Mouse (Mus musculus) heart, postnatal 4 days (tissue): Measurements from ENCODE around the gene Tmem52. TPM values are rescaled to one million over a fixed set of nuclear protein-coding genes. Genes with fewer than 3 reads are reported as not detected.

Experiments
- DNase-seq: peaks from one replicate; pipeline ENCODE4 v3.0.0; 2021
- total RNA-seq, 2 experiments: library from RNA; stranded (reverse); gene quantifications; 2 replicates each; pipeline ENCODE4 v1.2.3; 2021

Gene Tmem52
- total RNA-seq, 2 experiments from 2014 or later, result not detected

- DNase-seq, result no peak
These were observed 42.1 kb downstream of the Tmem52 start for GRCm38 (mm10) chr4:155510981-155511380.

- DNase-seq, result no peak
These were observed 45.9 kb downstream of the Tmem52 start for GRCm38 (mm10) chr4:155514810-155515209.

GRCm38 (mm10) chr4:155517948-155518517 is 49.1 kb downstream of the Tmem52 start:
- DNase-seq, result no peak

Other genes starting within 250 kb of the Tmem52 start
- gene Ski, start 246.5 kb upstream of the Tmem52 start, total RNA-seq, result 10 to 100 TPM; 93.8 to 98.1 TPM
- 10 to 100 TPM; 31.7 to 31.9 TPM for gene Faap20, start 219.3 kb upstream of the Tmem52 start, total RNA-seq
- 1 to 10 TPM; 2.0 to 2.1 TPM for gene Prkcz, start 107.8 kb upstream of the Tmem52 start, total RNA-seq
- gene Gabrd, start 71.0 kb upstream of the Tmem52 start, total RNA-seq, result not detected
- under 1 TPM; 0.25 to 0.33 TPM for gene Cfap74, start 59.9 kb upstream of the Tmem52 start, total RNA-seq
- gene Gnb1, start 22.2 kb downstream of the Tmem52 start, total RNA-seq, result 100 to 1,000 TPM; 386 to 391 TPM
- 10 to 100 TPM; 33.6 to 36.3 TPM for gene Nadk, start 93.3 kb downstream of the Tmem52 start, total RNA-seq
- 10 to 100 TPM; 15.6 to 16.5 TPM for gene Slc35e2, start 132.3 kb downstream of the Tmem52 start, total RNA-seq
- gene Cdk11b, start 155.7 kb downstream of the Tmem52 start, total RNA-seq, result 10 to 100 TPM; 30.1 to 32.3 TPM
- not detected for gene Gm10563, start 176.3 kb downstream of the Tmem52 start, total RNA-seq
- 10 to 100 TPM; 32.3 to 33.1 TPM for gene Mmp23, start 184.3 kb downstream of the Tmem52 start, total RNA-seq
- 10 to 100 TPM; 15.9 to 17.7 TPM for gene Mib2, start 200.1 kb downstream of the Tmem52 start, total RNA-seq
- gene Fndc10, start 225.2 kb downstream of the Tmem52 start, total RNA-seq, result 1 to 10 TPM; 3.5 to 4.7 TPM
- 10 to 100 TPM; 60.3 to 64.9 TPM for gene Ssu72, start 235.7 kb downstream of the Tmem52 start, total RNA-seq